Mouse (Mus musculus): ENCODE measurements around the gene Hpcal1. TPM values are rescaled to one million over a fixed set of nuclear protein-coding genes. Genes with fewer than 3 reads are reported as not detected.
A peak's percentile ranks its signal among the peaks of the same experiment; 100 is the strongest.

The Hpcal1 gene
- polyA plus RNA-seq, 1 experiment from 2014 or later, result 58.1 TPM

DNA sequence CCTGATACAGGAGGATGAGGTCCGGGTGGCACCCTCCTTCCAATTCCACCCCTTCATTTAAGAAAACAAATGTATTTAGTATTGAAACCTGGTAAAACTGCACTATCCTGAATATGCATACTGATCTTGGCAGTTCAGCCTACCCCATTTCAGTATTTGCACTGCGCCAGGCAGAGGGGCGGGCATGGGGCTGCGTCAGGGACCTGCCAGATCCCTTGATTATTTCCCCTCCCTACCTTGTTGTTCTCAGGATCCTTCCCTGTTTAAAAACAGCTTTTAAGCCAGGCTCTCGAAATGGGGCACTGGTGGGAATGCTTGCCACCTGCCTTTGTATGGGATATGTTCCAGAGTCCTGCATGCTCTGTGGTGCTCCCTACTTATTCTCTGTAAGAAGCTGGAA lies 1.7 kb downstream of the Hpcal1 start:
- WGBS, result 28% methylated on average over 5 of the region's 5 CpGs
- H3K36me3 ChIP-seq (ENCODE audit: control insufficient read depth, insufficient read depth, low read length), result no peaks in the 10 kb centered on the region
- peak overlapping the region; percentile 93 for H3K4me2 ChIP-seq (replicated peaks; ENCODE audit: low read depth, low read length)
- H3K27me3 ChIP-seq (ENCODE audit: control insufficient read depth, insufficient read depth, low read length), result no peaks in the 10 kb centered on the region
- H3K4me1 ChIP-seq (ENCODE audit: control insufficient read depth, insufficient read depth, low read length), result peaks cover 11% of the 10 kb centered on the region; the same call in 1 of the 2 replicates
- no peak overlapping the region for H3K27ac ChIP-seq (ENCODE audit: low read depth, low read length)
- H3K9ac ChIP-seq (ENCODE audit: low read depth, low read length), result peak overlapping the region; percentile 79
- H3K4me3 ChIP-seq (ENCODE audit: low read length), result peak overlapping the region; percentile 81
- H3K9me3 ChIP-seq (ENCODE audit: control insufficient read depth, low read length), result no peaks in the 10 kb centered on the region
- ATAC-seq (ENCODE audit: low FRiP score, low TSS enrichment), result no peak

DNA sequence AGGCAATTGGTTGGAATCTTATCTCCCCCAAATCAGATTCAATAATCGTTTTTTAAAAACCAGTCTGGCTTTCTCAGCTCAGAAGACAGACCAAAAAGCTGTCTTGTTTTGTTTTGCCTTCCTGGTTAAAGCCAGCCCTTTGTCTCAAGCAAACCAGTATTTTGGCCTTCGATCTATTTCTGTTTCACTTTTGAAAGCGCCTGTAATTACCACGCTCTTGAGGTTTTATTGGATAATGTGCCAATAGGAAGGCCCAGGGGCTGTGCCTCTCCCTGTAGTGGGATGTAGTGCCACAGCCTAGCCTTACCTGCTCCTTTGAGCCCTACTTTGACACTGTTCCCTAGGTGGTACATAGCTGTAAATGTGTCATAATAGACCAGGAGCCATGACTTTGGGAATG lies 2.3 kb downstream of the Hpcal1 start:
- Histone ChIP-seq H3K4me3 (ENCODE audit: low read length) (peak overlapping the region; percentile 81; the same call in 1 of the 2 replicates), H3K27ac (ENCODE audit: low read depth, low read length) (no peak overlapping the region), H3K4me1 (ENCODE audit: control insufficient read depth, insufficient read depth, low read length) (peaks cover 11% of the 10 kb centered on the region; the same call in 1 of the 2 replicates), H3K9me3 (ENCODE audit: control insufficient read depth, low read length) (no peaks in the 10 kb centered on the region), H3K36me3 (ENCODE audit: control insufficient read depth, insufficient read depth, low read length) (no peaks in the 10 kb centered on the region), H3K9ac (ENCODE audit: low read depth, low read length) (no peak overlapping the region), H3K4me2 (replicated peaks; ENCODE audit: low read depth, low read length) (no peak overlapping the region; the same call in 1 of the 2 replicates), H3K27me3 (ENCODE audit: control insufficient read depth, insufficient read depth, low read length) (no peaks in the 10 kb centered on the region)
- ATAC-seq (ENCODE audit: low FRiP score, low TSS enrichment), result no peak
- 69% methylated on average over 4 of the region's 4 CpGs for WGBS

DNA sequence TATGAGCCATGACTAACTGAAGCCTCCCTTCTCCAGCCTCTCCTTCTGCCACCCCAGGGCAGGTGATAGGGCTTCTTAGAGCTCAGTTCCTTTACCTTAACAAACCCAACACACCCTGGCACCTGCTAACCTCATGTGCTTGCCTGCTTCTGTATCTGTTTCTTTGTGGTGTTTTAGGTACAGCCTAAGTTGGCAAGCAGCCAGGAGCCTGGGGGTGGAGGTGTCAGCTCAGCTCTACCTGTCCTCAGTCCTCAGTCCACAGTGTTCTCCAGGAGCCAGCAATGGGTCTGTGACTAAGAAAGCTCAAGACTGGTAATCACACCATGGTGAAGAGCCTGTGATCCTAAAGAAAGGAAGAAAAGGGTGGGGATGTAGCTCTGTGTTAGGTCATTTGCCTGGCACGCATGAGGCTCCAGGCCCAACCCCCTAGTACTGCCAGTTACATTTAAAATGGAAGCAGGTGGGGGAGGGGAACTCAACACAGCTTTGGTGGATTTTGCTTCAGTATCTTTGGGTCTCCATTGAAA lies 4.0 kb downstream of the Hpcal1 start:
- no peaks in the 10 kb centered on the region for H3K36me3 ChIP-seq (ENCODE audit: control insufficient read depth, insufficient read depth, low read length)
- H3K4me1 ChIP-seq (ENCODE audit: control insufficient read depth, insufficient read depth, low read length), result peaks cover 11% of the 10 kb centered on the region; the same call in 1 of the 2 replicates
- no peak overlapping the region for H3K4me2 ChIP-seq (replicated peaks; ENCODE audit: low read depth, low read length)
- H3K27ac ChIP-seq (ENCODE audit: low read depth, low read length), result no peak overlapping the region
- no peak overlapping the region for H3K4me3 ChIP-seq (ENCODE audit: low read length)
- no peaks in the 10 kb centered on the region for H3K27me3 ChIP-seq (ENCODE audit: control insufficient read depth, insufficient read depth, low read length)
- H3K9me3 ChIP-seq (ENCODE audit: control insufficient read depth, low read length), result no peaks in the 10 kb centered on the region
- WGBS, result 57% methylated on average over 1 of the region's 1 CpGs
- no peak overlapping the region for H3K9ac ChIP-seq (ENCODE audit: low read depth, low read length)
- ATAC-seq (ENCODE audit: low FRiP score, low TSS enrichment), result no peak

DNA sequence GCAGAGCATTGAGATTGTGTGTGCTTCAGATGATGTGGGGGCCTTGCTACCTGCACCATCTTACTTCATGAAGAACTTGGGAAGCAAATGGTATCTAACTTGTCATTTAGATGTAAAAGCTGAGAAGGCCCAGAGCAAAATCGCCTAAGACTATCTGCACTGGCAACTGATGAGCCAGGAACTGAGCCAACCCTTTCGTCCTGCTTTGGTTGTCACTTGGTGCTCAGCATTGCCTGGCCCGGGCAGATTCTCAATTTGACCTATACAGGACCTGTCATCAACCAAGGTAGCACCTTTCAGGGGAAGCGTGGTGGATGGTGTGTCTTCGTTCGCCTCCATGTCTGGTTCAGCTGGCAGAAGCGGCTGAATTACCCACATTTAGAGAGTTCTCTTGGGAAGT lies 5.7 kb downstream of the Hpcal1 start:
- Histone ChIP-seq H3K9me3 (ENCODE audit: control insufficient read depth, low read length) (no peaks in the 10 kb centered on the region), H3K9ac (ENCODE audit: low read depth, low read length) (no peak overlapping the region), H3K27ac (ENCODE audit: low read depth, low read length) (no peak overlapping the region), H3K36me3 (ENCODE audit: control insufficient read depth, insufficient read depth, low read length) (no peaks in the 10 kb centered on the region), H3K4me2 (replicated peaks; ENCODE audit: low read depth, low read length) (no peak overlapping the region), H3K27me3 (ENCODE audit: control insufficient read depth, insufficient read depth, low read length) (no peaks in the 10 kb centered on the region), H3K4me1 (ENCODE audit: control insufficient read depth, insufficient read depth, low read length) (peaks cover 10% of the 10 kb centered on the region; the same call in 1 of the 2 replicates), H3K4me3 (ENCODE audit: low read length) (no peak overlapping the region)
- ATAC-seq (ENCODE audit: low FRiP score, low TSS enrichment), result no peak
- 90% methylated on average over 7 of the region's 7 CpGs for WGBS

DNA sequence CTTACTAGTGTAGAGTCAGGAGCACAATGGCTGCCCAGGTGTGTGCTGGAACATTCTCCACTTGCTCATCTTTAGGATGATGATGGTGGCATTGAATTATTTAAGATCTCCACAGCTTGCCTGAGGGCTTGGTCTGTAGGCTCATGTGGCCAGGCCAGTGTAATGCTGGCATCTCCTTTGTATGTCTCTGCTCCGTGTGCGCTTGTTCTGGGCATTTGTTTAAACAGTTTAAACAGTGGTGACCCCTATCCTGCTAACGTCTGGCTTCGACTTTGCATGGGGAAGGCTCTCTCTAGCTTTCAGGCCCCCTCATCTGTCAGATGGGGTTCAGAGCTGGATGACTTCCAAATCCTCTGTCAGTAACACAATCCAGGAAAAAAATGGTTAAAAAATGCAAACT lies 8.3 kb downstream of the Hpcal1 start:
- 77% methylated on average over 4 of the region's 4 CpGs for WGBS
- Histone ChIP-seq H3K36me3 (ENCODE audit: control insufficient read depth, insufficient read depth, low read length) (no peaks in the 10 kb centered on the region), H3K27me3 (ENCODE audit: control insufficient read depth, insufficient read depth, low read length) (no peaks in the 10 kb centered on the region), H3K4me2 (replicated peaks; ENCODE audit: low read depth, low read length) (no peak overlapping the region), H3K9me3 (ENCODE audit: control insufficient read depth, low read length) (no peaks in the 10 kb centered on the region), H3K27ac (ENCODE audit: low read depth, low read length) (no peak overlapping the region), H3K4me1 (ENCODE audit: control insufficient read depth, insufficient read depth, low read length) (peaks cover 20% of the 10 kb centered on the region; the same call in 1 of the 2 replicates), H3K4me3 (ENCODE audit: low read length) (no peak overlapping the region), H3K9ac (ENCODE audit: low read depth, low read length) (no peak overlapping the region)
- no peak for ATAC-seq (ENCODE audit: low FRiP score, low TSS enrichment)

DNA sequence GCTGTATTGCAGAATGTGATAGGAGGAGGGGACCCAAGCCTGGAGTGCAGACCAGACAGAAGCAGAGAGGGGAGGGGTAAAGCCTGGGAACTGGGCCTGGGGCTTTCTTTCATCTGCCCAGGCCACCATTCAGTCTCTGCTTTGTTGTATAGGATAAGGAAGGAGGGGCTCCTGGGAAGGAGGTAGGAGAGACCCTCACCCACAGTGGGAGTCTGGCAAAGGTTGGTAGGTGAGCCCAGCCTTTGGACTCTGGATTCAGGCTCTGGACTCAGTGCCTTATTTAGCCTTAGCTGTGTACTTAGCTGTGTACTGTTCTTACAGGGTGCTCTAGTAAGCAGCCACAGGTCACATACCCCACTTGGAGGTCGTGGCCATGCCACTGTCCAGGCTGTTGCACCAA lies 8.8 kb downstream of the Hpcal1 start:
- WGBS, result 95% methylated on average over 1 of the region's 1 CpGs
- H3K9ac ChIP-seq (ENCODE audit: low read depth, low read length), result no peak overlapping the region
- H3K27me3 ChIP-seq (ENCODE audit: control insufficient read depth, insufficient read depth, low read length), result no peaks in the 10 kb centered on the region
- ATAC-seq (ENCODE audit: low FRiP score, low TSS enrichment), result peak; percentile 24; the same call in 1 of the 2 replicates
- no peak overlapping the region for H3K4me2 ChIP-seq (replicated peaks; ENCODE audit: low read depth, low read length)
- no peaks in the 10 kb centered on the region for H3K9me3 ChIP-seq (ENCODE audit: control insufficient read depth, low read length)
- no peak overlapping the region for H3K4me3 ChIP-seq (ENCODE audit: low read length)
- H3K4me1 ChIP-seq (ENCODE audit: control insufficient read depth, insufficient read depth, low read length), result peaks cover 16% of the 10 kb centered on the region; the same call in 1 of the 2 replicates
- no peak overlapping the region for H3K27ac ChIP-seq (ENCODE audit: low read depth, low read length)
- no peaks in the 10 kb centered on the region for H3K36me3 ChIP-seq (ENCODE audit: control insufficient read depth, insufficient read depth, low read length)

DNA sequence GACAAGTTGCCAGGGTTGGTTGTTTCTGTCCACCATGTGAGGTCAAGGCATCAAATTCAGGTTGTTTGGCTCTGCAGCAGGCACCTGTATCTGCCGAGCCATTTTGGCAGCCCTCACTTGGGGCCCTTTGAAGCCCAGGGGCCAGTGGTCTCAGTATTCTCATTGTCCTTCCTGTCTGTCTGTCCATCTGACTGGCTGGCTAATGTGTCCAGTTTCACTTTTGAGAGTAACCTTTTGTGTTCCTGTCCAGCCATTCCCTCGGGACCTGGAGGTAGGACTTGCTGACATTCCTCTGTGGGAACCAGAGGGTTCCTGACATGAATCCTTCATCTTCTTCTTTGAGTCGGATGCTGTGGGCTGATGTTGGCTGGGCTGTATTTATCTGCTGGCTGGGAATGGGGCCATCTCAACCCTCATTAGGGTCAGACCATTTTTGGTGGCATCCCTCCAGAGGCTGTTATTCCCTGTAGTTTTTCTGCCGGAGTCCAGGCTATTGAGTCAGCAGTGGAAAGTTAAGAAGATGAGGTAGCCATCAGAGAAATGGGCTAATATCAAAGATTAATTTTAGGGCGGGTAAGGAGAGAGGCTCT lies 10.6 kb downstream of the Hpcal1 start:
- Histone ChIP-seq H3K36me3 (ENCODE audit: control insufficient read depth, insufficient read depth, low read length) (no peaks in the 10 kb centered on the region), H3K4me3 (ENCODE audit: low read length) (no peak overlapping the region), H3K27ac (ENCODE audit: low read depth, low read length) (no peak overlapping the region), H3K9ac (ENCODE audit: low read depth, low read length) (no peak overlapping the region), H3K4me2 (replicated peaks; ENCODE audit: low read depth, low read length) (no peak overlapping the region), H3K4me1 (ENCODE audit: control insufficient read depth, insufficient read depth, low read length) (peaks cover 14% of the 10 kb centered on the region; the same call in 1 of the 2 replicates), H3K9me3 (ENCODE audit: control insufficient read depth, low read length) (no peaks in the 10 kb centered on the region), H3K27me3 (ENCODE audit: control insufficient read depth, insufficient read depth, low read length) (no peaks in the 10 kb centered on the region)
- no peak for ATAC-seq (ENCODE audit: low FRiP score, low TSS enrichment)
- 76% methylated on average over 5 of the region's 5 CpGs for WGBS

DNA sequence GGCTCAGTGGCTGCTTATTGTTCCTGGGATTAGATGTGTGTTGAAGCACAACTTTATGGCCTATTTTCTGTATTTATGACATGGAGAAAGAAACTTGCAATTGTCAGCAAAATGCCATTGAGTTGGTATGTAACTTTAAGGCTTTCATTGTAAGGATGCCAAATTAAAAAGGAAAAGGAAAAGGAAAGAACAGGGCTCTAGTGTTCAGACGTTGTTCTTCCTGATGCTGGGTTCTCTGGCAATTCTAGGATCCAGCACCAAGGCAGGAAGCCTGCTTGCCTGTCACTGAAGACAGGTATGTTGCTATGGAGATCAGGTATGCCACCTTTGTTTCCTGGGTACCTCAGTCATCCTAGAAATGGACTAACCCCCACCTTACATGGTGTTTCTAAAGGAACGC lies 11.1 kb downstream of the Hpcal1 start:
- Histone ChIP-seq H3K4me1 (ENCODE audit: control insufficient read depth, insufficient read depth, low read length) (peaks cover 14% of the 10 kb centered on the region; the same call in 1 of the 2 replicates), H3K9ac (ENCODE audit: low read depth, low read length) (no peak overlapping the region), H3K4me2 (replicated peaks; ENCODE audit: low read depth, low read length) (no peak overlapping the region), H3K9me3 (ENCODE audit: control insufficient read depth, low read length) (no peaks in the 10 kb centered on the region), H3K27ac (ENCODE audit: low read depth, low read length) (no peak overlapping the region), H3K4me3 (ENCODE audit: low read length) (no peak overlapping the region), H3K27me3 (ENCODE audit: control insufficient read depth, insufficient read depth, low read length) (no peaks in the 10 kb centered on the region), H3K36me3 (ENCODE audit: control insufficient read depth, insufficient read depth, low read length) (no peaks in the 10 kb centered on the region)
- no peak for ATAC-seq (ENCODE audit: low FRiP score, low TSS enrichment)
- 67% methylated on average over 2 of the region's 2 CpGs for WGBS

DNA sequence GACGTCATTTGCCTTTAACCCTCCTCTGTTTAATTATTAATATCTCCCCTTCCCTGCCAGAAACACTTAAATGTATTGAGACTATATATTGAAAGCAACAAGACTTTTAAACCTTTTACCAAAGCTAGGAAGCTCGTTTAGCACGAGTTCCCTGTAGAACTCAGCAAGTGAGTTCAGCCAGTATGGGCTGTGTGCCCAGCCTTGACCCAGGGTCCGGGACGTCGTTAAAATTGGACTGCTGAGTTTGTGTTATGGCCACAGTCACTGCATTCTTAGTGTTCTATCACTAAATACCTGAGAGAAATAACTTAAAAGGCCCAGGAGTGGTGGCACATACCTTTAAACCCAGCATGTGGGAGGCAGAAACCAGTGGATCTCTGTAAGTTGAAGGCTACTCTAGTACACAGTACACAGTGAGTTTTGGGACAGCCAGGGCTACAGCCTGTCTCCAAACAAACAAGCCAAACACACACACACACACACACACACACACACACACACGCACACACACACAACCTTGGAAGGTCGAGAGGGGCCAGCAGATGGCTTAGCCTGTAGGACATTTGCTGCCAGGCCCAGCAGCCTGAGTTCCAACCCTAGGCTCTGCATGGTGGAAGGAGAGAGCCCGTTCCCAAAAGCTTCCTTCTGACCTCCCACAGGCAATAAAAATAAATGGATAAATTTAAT lies 11.7 kb downstream of the Hpcal1 start:
- peak; percentile 22; the same call in 1 of the 2 replicates for ATAC-seq (ENCODE audit: low FRiP score, low TSS enrichment)
- WGBS, result 57% methylated on average over 9 of the region's 9 CpGs

More for the DNA sequence above, 11.7 kb downstream of the Hpcal1 start:
- no peaks in the 10 kb centered on the region for H3K27me3 ChIP-seq (ENCODE audit: control insufficient read depth, insufficient read depth, low read length)
- no peak overlapping the region for H3K9ac ChIP-seq (ENCODE audit: low read depth, low read length)
- no peaks in the 10 kb centered on the region for H3K36me3 ChIP-seq (ENCODE audit: control insufficient read depth, insufficient read depth, low read length)
- H3K4me1 ChIP-seq (ENCODE audit: control insufficient read depth, insufficient read depth, low read length), result peaks cover 14% of the 10 kb centered on the region; the same call in 1 of the 2 replicates
- H3K27ac ChIP-seq (ENCODE audit: low read depth, low read length), result no peak overlapping the region
- no peak overlapping the region for H3K4me3 ChIP-seq (ENCODE audit: low read length)
- H3K4me2 ChIP-seq (replicated peaks; ENCODE audit: low read depth, low read length), result no peak overlapping the region
- H3K9me3 ChIP-seq (ENCODE audit: control insufficient read depth, low read length), result no peaks in the 10 kb centered on the region
